Mouse (Mus musculus) forebrain, embryonic 14.5 days (tissue): ENCODE measurements at regions not wholly inside any gene's neighbourhood (a gene's known extent, or its start where the extent isn't known, plus 50 kb on each side); places are given as distances from the start of the nearest gene placed in this dataset.
"Not testable (repeated sequence)": the region's sequence is repeated elsewhere in the genome, so short reads cannot be mapped to it uniquely, and the experiment has no call there.

Source experiments
- ATAC-seq: fragments of 200-750 bp; cut with Nextera tagmentation; 2 replicates; pipeline ENCODE4 v1.8.0; 2017; ENCODE audit warnings: mild to moderate bottlenecking, moderate library complexity
- DNase-seq: peaks from one replicate; pipeline ENCODE4 v3.0.0-alpha.2; 2015; ENCODE audit warnings: low spot score
- H3K27ac ChIP-seq: fragments of 300-500 bp; sonication (generic); 2 replicates; pipeline ENCODE4 v1.5.1; 2014; ENCODE audit warnings: low read depth, mild to moderate bottlenecking, control low read depth, low read length, moderate library complexity
- H3K27me3 ChIP-seq: fragments of 300-500 bp; sonication (generic); replicated peaks from 2 replicates; pipeline ENCODE4 v1.6.1; 2014; ENCODE audit warnings: low read length, control low read depth, mixed read lengths; ENCODE audit not compliant: control insufficient read depth, insufficient read depth
- H3K36me3 ChIP-seq: fragments of 300-500 bp; sonication (generic); 2 replicates; pipeline ENCODE4 v1.6.1; 2014; ENCODE audit warnings: low read length, control low read depth; ENCODE audit not compliant: control insufficient read depth, insufficient read depth
- H3K4me1 ChIP-seq: fragments of 300-500 bp; sonication (generic); 2 replicates; pipeline ENCODE4 v1.6.1; 2014; ENCODE audit warnings: antibody characterized with exemption, low read length, control low read depth; ENCODE audit not compliant: control insufficient read depth, insufficient read depth
- H3K4me2 ChIP-seq: fragments of 300-500 bp; sonication (generic); 2 replicates; pipeline ENCODE4 v1.6.1; 2014; ENCODE audit warnings: mild to moderate bottlenecking, control low read depth, low read length
- H3K4me3 ChIP-seq: fragments of 300-500 bp; sonication (generic); 2 replicates; pipeline ENCODE4 v1.5.1; 2014; ENCODE audit warnings: low read depth, low read length, control low read depth
- H3K9ac ChIP-seq: fragments of 300-500 bp; sonication (generic); 2 replicates; pipeline ENCODE4 v1.6.1; 2014; ENCODE audit warnings: mild to moderate bottlenecking, low read length, control low read depth, moderate library complexity
- H3K9me3 ChIP-seq: fragments of 300-500 bp; sonication (generic); replicated peaks from 2 replicates; pipeline ENCODE4 v1.6.1; 2016; ENCODE audit warnings: low read length, control low read depth, mixed read lengths; ENCODE audit not compliant: control insufficient read depth
- WGBS: fragments of 180-500 bp; shearing (Covaris S2); extraction: QIAGEN DNeasy Blood & Tissue Kit; methylation state at CpG from one replicate; pipeline ENCODE4 v1.1.7; 2014; 5-methylcytosine and 5-hydroxymethylcytosine counted together

- no peaks in the 10 kb centered on the region for H3K4me1 ChIP-seq
- DNase-seq (no peak), ATAC-seq (no peak)
- no peak overlapping the region for H3K4me3 ChIP-seq
- H3K36me3 ChIP-seq = no peaks in the 10 kb centered on the region
- H3K9me3 ChIP-seq = no peaks in the 10 kb centered on the region
- 90% methylated on average over 6 of the region's 6 CpGs for WGBS
- H3K27me3 ChIP-seq = no peaks in the 10 kb centered on the region
- no peak overlapping the region for H3K4me2 ChIP-seq
- no peak overlapping the region for H3K9ac ChIP-seq
- H3K27ac ChIP-seq = no peak overlapping the region
Measured at GRCm38 (mm10) chr4:51599984-51600747, 383.7 kb downstream of the Cylc2 start.

DNA sequence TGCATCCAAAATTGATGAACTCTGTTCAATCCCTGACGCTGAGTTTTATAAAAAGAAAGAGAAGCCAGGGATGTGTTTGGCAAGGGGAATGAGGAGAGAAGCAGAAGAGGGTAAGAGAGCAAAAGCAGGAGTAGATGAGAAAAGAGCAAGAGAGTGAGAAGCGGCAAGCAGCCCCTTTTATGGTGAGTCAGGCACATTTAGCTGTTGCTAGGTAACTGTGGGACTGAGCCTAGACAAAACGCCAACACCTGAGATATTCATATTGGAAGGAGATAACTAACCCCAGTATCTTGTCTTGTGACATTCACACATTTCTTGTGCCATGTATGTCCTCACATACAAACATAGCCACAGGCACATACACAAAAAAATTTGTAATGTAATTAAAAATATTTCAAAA, 410.8 kb downstream of the Cylc2 start:
- no peaks in the 10 kb centered on the region for H3K36me3 ChIP-seq
- WGBS = 52% methylated on average over 3 of the region's 3 CpGs
- H3K4me3 ChIP-seq = no peak overlapping the region
- H3K27ac ChIP-seq = no peak overlapping the region
- DNase-seq (peak; percentile 17), ATAC-seq (peak; percentile 48; the same call in 1 of the 2 replicates)
- no peaks in the 10 kb centered on the region for H3K27me3 ChIP-seq
- no peak overlapping the region for H3K9ac ChIP-seq
- H3K4me1 ChIP-seq = no peaks in the 10 kb centered on the region
- H3K9me3 ChIP-seq = no peaks in the 10 kb centered on the region
- H3K4me2 ChIP-seq = no peak overlapping the region

- 86% methylated on average over 1 of the region's 1 CpGs for WGBS
- Histone ChIP-seq H3K9ac (no peak overlapping the region), H3K9me3 (no peaks in the 10 kb centered on the region), H3K4me3 (no peak overlapping the region), H3K4me1 (no peaks in the 10 kb centered on the region), H3K27ac (no peak overlapping the region), H3K27me3 (no peaks in the 10 kb centered on the region), H3K4me2 (no peak overlapping the region), H3K36me3 (no peaks in the 10 kb centered on the region)
- DNase-seq (no peak), ATAC-seq (no peak)
Measured at GRCm38 (mm10) chr4:51633471-51633870, 417.0 kb downstream of the Cylc2 start.

DNA sequence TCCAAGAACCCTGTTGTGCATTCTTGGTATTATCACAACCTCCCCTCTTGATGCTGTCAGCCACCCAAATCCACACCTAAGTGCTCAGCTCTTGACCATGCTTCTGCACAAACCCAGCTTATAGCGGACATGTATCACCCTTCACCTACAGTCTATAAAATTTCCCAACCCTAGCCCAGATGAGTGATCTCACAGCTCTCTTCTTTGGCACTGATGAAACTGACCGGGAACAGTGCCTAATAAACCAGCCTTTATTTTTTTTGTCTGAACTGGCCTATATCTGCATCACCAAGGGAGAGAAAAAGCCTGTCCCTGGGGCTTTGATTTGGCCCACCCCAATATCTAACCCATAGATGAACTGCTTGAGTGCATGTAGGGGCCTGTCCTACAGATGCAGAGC, 440.8 kb downstream of the Cylc2 start:
- Histone ChIP-seq H3K9ac (no peak overlapping the region), H3K4me2 (no peak overlapping the region), H3K4me1 (no peaks in the 10 kb centered on the region), H3K36me3 (no peaks in the 10 kb centered on the region), H3K27me3 (no peaks in the 10 kb centered on the region), H3K27ac (no peak overlapping the region), H3K9me3 (no peaks in the 10 kb centered on the region), H3K4me3 (no peak overlapping the region)
- WGBS = 89% methylated on average over 2 of the region's 2 CpGs
- DNase-seq = no peak
- no peak for ATAC-seq

DNA sequence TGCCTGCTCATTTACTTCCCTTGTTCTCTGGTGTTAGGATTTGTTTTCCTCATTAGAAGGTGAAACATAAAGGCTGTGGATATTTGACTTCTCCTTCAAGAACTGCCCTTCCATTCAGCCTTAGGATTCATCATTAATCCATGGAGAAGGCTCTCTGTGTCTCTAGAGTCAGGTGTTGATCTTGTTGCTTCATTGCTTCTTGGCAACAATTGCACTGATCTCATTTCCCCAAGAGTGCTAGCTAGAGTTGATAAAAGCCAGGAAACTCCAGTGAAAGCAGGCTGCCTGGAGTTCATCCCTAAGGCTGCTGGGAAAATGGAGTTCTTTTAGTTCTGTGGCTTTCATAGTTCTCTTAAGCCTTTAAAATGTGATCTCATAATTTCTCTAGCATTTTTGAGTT, 441.8 kb downstream of the Cylc2 start:
- Histone ChIP-seq H3K36me3 (no peaks in the 10 kb centered on the region), H3K9me3 (no peaks in the 10 kb centered on the region), H3K27ac (no peak overlapping the region), H3K27me3 (no peaks in the 10 kb centered on the region), H3K4me2 (no peak overlapping the region), H3K4me1 (no peaks in the 10 kb centered on the region), H3K4me3 (no peak overlapping the region), H3K9ac (no peak overlapping the region)
- DNase-seq = no peak
- no peak for ATAC-seq

GRCm38 (mm10) chr4:51671516-51671915, 455.0 kb downstream of the Cylc2 start:
- Histone ChIP-seq H3K9me3 (no peaks in the 10 kb centered on the region), H3K9ac (no peak overlapping the region), H3K4me3 (no peak overlapping the region), H3K27me3 (no peaks in the 10 kb centered on the region), H3K36me3 (no peaks in the 10 kb centered on the region), H3K27ac (no peak overlapping the region), H3K4me2 (no peak overlapping the region), H3K4me1 (no peaks in the 10 kb centered on the region)
- DNase-seq (peak; percentile 42), ATAC-seq (no peak)
- WGBS = 59% methylated on average over 2 of the region's 2 CpGs

- no peak overlapping the region for H3K27ac ChIP-seq
- no peaks in the 10 kb centered on the region for H3K36me3 ChIP-seq
- H3K4me1 ChIP-seq = no peaks in the 10 kb centered on the region
- H3K4me2 ChIP-seq = no peak overlapping the region
- no peaks in the 10 kb centered on the region for H3K27me3 ChIP-seq
- ATAC-seq (no peak), DNase-seq (no peak)
- 95% methylated on average over 1 of the region's 1 CpGs for WGBS
- H3K9me3 ChIP-seq = no peaks in the 10 kb centered on the region
- no peak overlapping the region for H3K4me3 ChIP-seq
- no peak overlapping the region for H3K9ac ChIP-seq
Measured at GRCm38 (mm10) chr4:51674406-51674805, 457.9 kb downstream of the Cylc2 start.

- Histone ChIP-seq H3K4me1 (no peaks in the 10 kb centered on the region), H3K4me3 (no peak overlapping the region), H3K27me3 (no peaks in the 10 kb centered on the region), H3K36me3 (no peaks in the 10 kb centered on the region), H3K27ac (no peak overlapping the region), H3K9me3 (no peaks in the 10 kb centered on the region), H3K4me2 (no peak overlapping the region), H3K9ac (no peak overlapping the region)
- peak; percentile 68 for ATAC-seq
- peak; percentile 60 for DNase-seq
- WGBS = 44% methylated on average over 2 of the region's 2 CpGs
Measured at GRCm38 (mm10) chr4:51679097-51679496, 462.6 kb downstream of the Cylc2 start.

DNA sequence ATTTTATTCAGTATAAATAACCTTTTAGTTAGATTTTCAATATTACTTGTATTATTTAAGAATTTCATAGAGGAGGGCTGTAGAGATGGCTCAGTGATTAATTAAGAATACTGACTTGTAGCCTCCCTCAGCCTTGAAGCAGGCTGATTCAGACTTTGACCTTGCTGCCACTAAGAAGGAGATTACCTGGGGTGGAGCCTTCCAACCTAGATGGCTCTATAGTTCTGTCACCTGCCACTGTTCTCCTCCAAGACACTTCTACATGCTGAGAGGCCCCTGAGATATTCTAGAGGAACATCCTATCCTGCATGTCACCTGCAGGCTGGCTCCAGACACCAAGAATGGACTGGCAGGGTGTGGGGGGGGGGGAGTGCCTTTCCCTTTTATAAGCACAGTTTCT, 466.9 kb downstream of the Cylc2 start:
- not testable (repeated sequence) for H3K9me3 ChIP-seq, ATAC-seq, H3K36me3 ChIP-seq, H3K27ac ChIP-seq, H3K4me1 ChIP-seq, H3K27me3 ChIP-seq, H3K9ac ChIP-seq, H3K4me2 ChIP-seq, DNase-seq, H3K4me3 ChIP-seq
